Mouse (Mus musculus): Measurements from ENCODE around the gene Nat9. TPM values are rescaled to one million over a fixed set of nuclear protein-coding genes. Genes with fewer than 3 reads are reported as not detected.

Nat9 gene
- polyA plus RNA-seq, 1 experiment from 2014 or later, result 19.1 TPM

DNA sequence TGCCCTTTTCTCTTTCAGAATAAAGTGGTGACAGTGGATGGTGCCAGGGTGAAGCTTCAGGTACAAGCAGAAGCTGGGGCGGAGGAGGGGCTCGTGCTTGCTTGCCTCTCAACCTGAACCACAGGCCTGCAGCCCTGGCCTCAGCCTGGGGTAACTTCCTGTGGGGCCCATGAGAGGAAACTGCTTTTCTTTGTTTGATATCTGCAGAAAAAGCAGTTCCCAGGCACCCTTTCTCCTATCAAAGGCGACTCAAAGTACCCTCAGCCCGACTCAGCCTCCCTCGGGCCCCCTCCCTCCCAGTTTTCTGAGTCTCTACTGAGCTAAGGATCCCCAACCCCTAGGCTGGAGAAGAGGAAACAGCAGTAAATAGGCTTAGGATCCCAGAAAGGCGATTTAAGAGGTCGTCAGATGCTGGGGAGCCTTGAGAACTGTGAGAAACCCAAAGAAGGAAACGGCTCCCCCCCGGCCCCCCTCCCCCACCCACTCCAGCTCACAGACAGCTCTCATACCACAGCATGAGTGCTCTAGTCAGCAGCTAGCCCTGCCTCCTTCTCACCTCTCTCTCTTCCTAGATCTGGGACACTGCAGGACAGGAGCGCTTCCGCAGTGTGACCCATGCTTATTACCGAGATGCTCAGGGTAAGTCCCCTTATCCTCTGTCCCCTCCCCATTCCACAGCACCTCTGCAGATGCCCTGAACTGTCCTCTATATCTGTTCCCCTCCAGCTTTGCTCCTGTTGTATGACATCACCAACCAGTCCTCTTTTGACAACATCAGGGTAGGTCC, 29.5 kb downstream of the Nat9 start:
- H3K4me3 ChIP-seq (ENCODE audit: low read depth, low read length), result no peak overlapping the region
- H3K4me1 ChIP-seq (ENCODE audit: control insufficient read depth, insufficient read depth, low read length), result peaks cover 6% of the 10 kb centered on the region; the same call in 1 of the 2 replicates
- WGBS, result 38% methylated on average over 12 of the region's 12 CpGs
- H3K9ac ChIP-seq (replicated peaks; ENCODE audit: low read depth, low read length), result no peak overlapping the region
- ATAC-seq (ENCODE audit: low read depth), result no peak
- peaks cover 15% of the 10 kb centered on the region for H3K27me3 ChIP-seq (ENCODE audit: control insufficient read depth, insufficient read depth, low read length)
- no peak overlapping the region for H3K27ac ChIP-seq (ENCODE audit: low read depth, low read length)
- no peaks in the 10 kb centered on the region for H3K9me3 ChIP-seq (ENCODE audit: control insufficient read depth, low read length)
- no peaks in the 10 kb centered on the region for H3K36me3 ChIP-seq (ENCODE audit: control insufficient read depth, insufficient read depth, low read length)
- H3K4me2 ChIP-seq (ENCODE audit: low read depth, low read length), result no peak overlapping the region

DNA sequence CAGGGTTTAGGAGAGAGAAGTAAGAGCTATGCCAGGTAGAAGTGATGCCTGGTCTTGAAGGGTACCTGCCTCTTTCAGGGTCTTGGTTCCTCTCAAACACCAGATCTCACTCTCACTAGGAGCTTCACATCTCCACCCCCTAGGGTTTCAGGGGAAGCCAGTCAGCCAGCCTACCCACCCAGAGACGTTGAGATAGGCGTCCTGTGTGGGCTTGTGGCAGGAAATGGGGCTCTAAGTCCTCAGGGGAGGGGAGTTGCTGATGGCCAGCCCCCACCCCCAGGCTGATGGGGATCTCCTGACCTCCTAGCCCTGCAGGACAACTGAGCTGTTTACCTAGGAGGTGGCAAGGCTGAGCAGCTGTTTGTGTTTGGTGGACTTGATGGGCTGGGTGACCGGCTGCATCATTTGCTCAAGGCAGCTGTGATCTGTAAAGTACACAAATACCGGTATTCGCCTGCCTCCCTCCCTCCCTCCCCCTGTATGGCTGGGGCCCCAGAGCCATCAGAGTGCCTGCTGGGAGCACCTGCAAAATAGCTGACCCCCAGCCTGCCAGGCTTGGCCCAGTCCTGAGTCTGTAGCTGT, 32.5 kb downstream of the Nat9 start:
- Histone ChIP-seq H3K36me3 (ENCODE audit: control insufficient read depth, insufficient read depth, low read length) (no peaks in the 10 kb centered on the region), H3K4me1 (ENCODE audit: control insufficient read depth, insufficient read depth, low read length) (peaks cover 11% of the 10 kb centered on the region; the same call in 1 of the 2 replicates), H3K27ac (ENCODE audit: low read depth, low read length) (no peak overlapping the region), H3K4me2 (ENCODE audit: low read depth, low read length) (no peak overlapping the region), H3K27me3 (ENCODE audit: control insufficient read depth, insufficient read depth, low read length) (peaks cover 14% of the 10 kb centered on the region), H3K9ac (replicated peaks; ENCODE audit: low read depth, low read length) (no peak overlapping the region), H3K9me3 (ENCODE audit: control insufficient read depth, low read length) (no peaks in the 10 kb centered on the region), H3K4me3 (ENCODE audit: low read depth, low read length) (no peak overlapping the region)
- WGBS, result 3% methylated on average over 5 of the region's 5 CpGs
- ATAC-seq (ENCODE audit: low read depth), result no peak

DNA sequence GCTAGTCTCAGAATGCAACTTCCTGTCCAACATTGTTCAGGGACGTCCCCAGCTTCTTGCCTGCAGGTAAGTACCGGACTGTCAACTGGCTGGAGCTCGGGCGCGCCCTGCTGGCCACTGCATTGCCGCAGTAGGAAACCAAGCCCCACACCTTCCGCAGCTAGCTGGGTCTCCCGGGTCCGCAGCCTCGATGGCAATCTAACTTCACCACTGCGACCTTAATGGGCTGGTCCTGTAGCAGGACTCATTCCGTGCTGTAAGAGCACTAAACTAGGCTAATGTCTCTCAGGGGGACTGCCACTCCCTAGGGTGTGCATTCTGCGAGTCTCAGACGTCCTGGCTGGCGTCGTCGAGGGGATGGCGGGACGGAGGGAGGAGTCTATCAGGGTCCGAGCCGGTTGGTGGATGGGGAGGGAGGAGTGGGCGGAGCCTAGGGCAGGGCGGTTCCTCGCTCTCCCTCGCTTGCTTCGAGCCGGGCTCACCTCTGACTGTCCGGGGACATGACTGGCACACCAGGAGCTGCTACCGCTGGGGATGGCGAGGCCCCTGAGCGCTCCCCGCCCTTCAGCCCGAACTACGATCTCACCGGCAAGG, 33.9 kb downstream of the Nat9 start:
- Histone ChIP-seq H3K27ac (ENCODE audit: low read depth, low read length) (no peak overlapping the region), H3K27me3 (ENCODE audit: control insufficient read depth, insufficient read depth, low read length) (peaks cover 14% of the 10 kb centered on the region), H3K4me1 (ENCODE audit: control insufficient read depth, insufficient read depth, low read length) (peaks cover 11% of the 10 kb centered on the region; the same call in 1 of the 2 replicates), H3K9ac (replicated peaks; ENCODE audit: low read depth, low read length) (no peak overlapping the region), H3K9me3 (ENCODE audit: control insufficient read depth, low read length) (no peaks in the 10 kb centered on the region), H3K4me3 (ENCODE audit: low read depth, low read length) (peak overlapping the region; percentile 9; the same call in 1 of the 2 replicates), H3K4me2 (ENCODE audit: low read depth, low read length) (peak overlapping the region; percentile 17), H3K36me3 (ENCODE audit: control insufficient read depth, insufficient read depth, low read length) (no peaks in the 10 kb centered on the region)
- WGBS, result 2% methylated on average over 34 of the region's 35 CpGs
- ATAC-seq (ENCODE audit: low read depth), result peak; percentile 53

DNA sequence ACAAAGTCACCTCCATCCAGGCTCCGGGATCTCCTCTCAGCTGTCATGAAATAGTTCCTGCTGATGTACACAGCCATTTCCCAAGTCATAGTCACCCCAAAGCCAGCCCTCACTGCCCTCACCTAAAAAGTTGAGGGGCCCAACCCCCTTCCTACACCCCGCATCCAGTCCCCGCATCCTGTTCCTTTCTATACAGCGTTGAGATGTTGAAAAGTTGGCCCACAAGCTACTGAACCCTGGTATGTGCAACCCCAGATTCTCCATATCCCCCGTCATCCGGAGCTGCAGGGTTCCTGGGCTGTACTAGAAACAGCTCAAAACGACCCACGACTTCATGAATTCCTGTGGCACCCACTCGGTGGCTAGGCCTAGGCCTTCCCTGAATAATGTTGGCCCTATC, 34.6 kb downstream of the Nat9 start:
- Histone ChIP-seq H3K4me2 (ENCODE audit: low read depth, low read length) (no peak overlapping the region), H3K4me1 (ENCODE audit: control insufficient read depth, insufficient read depth, low read length) (peaks cover 11% of the 10 kb centered on the region; the same call in 1 of the 2 replicates), H3K9me3 (ENCODE audit: control insufficient read depth, low read length) (no peaks in the 10 kb centered on the region), H3K4me3 (ENCODE audit: low read depth, low read length) (no peak overlapping the region), H3K9ac (replicated peaks; ENCODE audit: low read depth, low read length) (no peak overlapping the region), H3K27ac (ENCODE audit: low read depth, low read length) (no peak overlapping the region), H3K36me3 (ENCODE audit: control insufficient read depth, insufficient read depth, low read length) (no peaks in the 10 kb centered on the region), H3K27me3 (ENCODE audit: control insufficient read depth, insufficient read depth, low read length) (peaks cover 14% of the 10 kb centered on the region)
- no peak for ATAC-seq (ENCODE audit: low read depth)
- WGBS, result 85% methylated on average over 9 of the region's 9 CpGs

DNA sequence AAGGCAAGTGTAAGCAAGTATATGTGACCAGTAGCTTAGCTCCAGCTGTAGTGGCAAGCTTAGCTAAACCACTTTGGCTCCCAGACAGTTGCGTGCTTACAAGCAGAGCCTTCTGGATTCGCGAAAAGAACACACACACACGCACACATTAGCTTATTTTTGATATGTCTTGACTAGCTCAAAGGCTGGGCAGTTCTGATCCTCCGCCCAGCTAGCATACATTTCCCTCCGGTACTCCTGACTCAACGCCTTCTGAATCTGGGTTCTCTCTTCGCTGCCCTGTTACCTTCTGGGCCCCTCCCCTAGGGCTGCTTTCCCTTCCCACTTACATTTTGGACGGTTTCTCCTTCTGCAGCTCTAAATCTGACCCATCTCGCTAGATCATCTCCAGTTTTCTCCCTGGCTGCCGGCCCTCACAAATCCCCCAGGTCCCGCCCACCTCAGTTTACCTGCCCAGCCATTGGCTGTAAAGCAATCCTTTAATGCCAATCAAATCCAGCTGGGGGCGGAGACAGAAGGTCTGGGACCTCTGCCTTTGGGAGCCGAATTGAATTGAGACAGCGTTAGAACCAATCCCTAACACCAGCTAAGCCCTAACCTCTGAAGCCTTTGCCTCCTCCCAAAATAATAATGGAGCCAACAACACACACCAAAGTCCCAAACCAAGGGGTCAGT, 35.8 kb downstream of the Nat9 start:
- H3K9me3 ChIP-seq (ENCODE audit: control insufficient read depth, low read length), result no peaks in the 10 kb centered on the region
- H3K4me3 ChIP-seq (ENCODE audit: low read depth, low read length), result peak overlapping the region; percentile 14
- H3K27me3 ChIP-seq (ENCODE audit: control insufficient read depth, insufficient read depth, low read length), result peaks cover 14% of the 10 kb centered on the region
- H3K9ac ChIP-seq (replicated peaks; ENCODE audit: low read depth, low read length), result peak overlapping the region; percentile 8; the same call in 1 of the 2 replicates
- no peaks in the 10 kb centered on the region for H3K36me3 ChIP-seq (ENCODE audit: control insufficient read depth, insufficient read depth, low read length)
- H3K27ac ChIP-seq (ENCODE audit: low read depth, low read length), result no peak overlapping the region
- ATAC-seq (ENCODE audit: low read depth), result peak; percentile 75
- H3K4me2 ChIP-seq (ENCODE audit: low read depth, low read length), result peak overlapping the region; percentile 44
- peaks cover 11% of the 10 kb centered on the region; the same call in 1 of the 2 replicates for H3K4me1 ChIP-seq (ENCODE audit: control insufficient read depth, insufficient read depth, low read length)
- 7% methylated on average over 15 of the region's 15 CpGs for WGBS

DNA sequence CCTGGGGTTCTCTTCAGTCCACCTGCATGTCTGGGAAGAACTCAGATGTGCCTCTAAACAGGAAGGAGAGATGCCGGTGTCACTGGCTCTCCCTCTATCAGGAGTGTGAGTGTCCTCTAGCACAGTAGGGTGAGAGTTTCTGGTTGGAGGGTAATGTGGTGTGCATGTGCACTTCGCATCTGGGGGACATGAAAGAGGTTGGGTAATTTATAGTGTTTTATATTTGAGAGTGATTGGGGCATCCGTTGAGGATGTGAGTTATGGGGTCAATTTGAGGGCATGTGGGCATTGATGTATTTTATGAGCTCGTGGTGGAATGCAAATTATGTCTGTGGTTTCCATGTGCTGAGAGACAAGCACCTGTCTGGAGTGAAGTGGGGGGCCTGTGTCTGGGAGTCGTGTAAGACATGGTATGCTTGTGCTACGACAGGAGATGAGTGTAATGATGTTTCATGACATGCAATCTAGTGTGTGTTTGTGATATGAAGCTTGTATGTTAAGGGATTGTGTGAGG, 36.9 kb downstream of the Nat9 start:
- Histone ChIP-seq H3K27me3 (ENCODE audit: control insufficient read depth, insufficient read depth, low read length) (peaks cover 14% of the 10 kb centered on the region), H3K9me3 (ENCODE audit: control insufficient read depth, low read length) (no peaks in the 10 kb centered on the region), H3K27ac (ENCODE audit: low read depth, low read length) (no peak overlapping the region), H3K36me3 (ENCODE audit: control insufficient read depth, insufficient read depth, low read length) (no peaks in the 10 kb centered on the region), H3K4me3 (ENCODE audit: low read depth, low read length) (no peak overlapping the region), H3K9ac (replicated peaks; ENCODE audit: low read depth, low read length) (no peak overlapping the region), H3K4me1 (ENCODE audit: control insufficient read depth, insufficient read depth, low read length) (peaks cover 11% of the 10 kb centered on the region; the same call in 1 of the 2 replicates), H3K4me2 (ENCODE audit: low read depth, low read length) (no peak overlapping the region)
- 47% methylated on average over 6 of the region's 6 CpGs for WGBS
- ATAC-seq (ENCODE audit: low read depth), result no peak

DNA sequence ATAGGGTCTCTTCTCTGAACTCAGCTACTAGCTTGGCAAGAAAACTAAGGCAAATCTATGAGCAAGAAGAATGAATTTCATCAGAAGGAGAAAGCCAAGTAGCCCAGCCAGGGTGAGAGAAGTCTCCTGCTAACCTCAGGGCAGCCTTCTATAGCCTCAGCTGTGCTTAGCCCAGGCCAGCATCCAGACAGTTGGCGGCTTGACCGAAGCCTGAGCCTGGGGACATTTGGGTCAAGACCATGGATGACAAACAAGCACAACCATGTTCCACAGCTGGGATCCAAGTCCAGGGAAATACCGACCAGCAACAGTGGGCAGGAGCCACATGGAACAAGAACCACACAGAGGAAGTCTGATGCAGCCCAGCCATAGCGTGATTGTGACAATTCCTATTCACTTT, 39.8 kb downstream of the Nat9 start:
- ATAC-seq (ENCODE audit: low read depth), result no peak
- Histone ChIP-seq H3K9ac (replicated peaks; ENCODE audit: low read depth, low read length) (no peak overlapping the region), H3K4me1 (ENCODE audit: control insufficient read depth, insufficient read depth, low read length) (peaks cover 6% of the 10 kb centered on the region; the same call in 1 of the 2 replicates), H3K4me2 (ENCODE audit: low read depth, low read length) (no peak overlapping the region), H3K36me3 (ENCODE audit: control insufficient read depth, insufficient read depth, low read length) (no peaks in the 10 kb centered on the region), H3K9me3 (ENCODE audit: control insufficient read depth, low read length) (no peaks in the 10 kb centered on the region), H3K4me3 (ENCODE audit: low read depth, low read length) (no peak overlapping the region), H3K27ac (ENCODE audit: low read depth, low read length) (no peak overlapping the region), H3K27me3 (ENCODE audit: control insufficient read depth, insufficient read depth, low read length) (no peaks in the 10 kb centered on the region)
- WGBS, result 91% methylated on average over 4 of the region's 4 CpGs

DNA sequence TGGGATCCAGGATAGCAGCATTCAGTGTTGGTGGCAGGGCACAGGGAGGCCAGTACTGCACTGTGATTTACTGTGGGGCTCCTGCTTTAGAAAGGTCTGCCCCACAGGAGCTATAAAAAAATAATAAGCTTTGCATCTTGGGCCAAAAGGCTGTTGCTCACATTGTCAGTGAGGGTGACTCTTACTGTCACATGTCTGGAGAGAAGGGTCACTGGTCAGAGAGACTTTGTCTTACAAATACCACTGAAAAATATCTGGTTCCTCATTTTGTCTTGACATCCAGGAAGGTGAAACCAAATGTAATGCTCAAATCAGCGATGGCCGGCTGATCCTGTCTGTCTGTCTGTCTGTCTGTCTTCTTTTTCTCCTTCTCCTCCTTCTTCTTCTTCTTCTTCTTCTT, 45.7 kb downstream of the Nat9 start:
- 86% methylated on average over 2 of the region's 2 CpGs for WGBS

More for the DNA sequence above, 45.7 kb downstream of the Nat9 start:
- no peak overlapping the region for H3K4me2 ChIP-seq (ENCODE audit: low read depth, low read length)
- H3K27ac ChIP-seq (ENCODE audit: low read depth, low read length), result no peak overlapping the region
- H3K4me3 ChIP-seq (ENCODE audit: low read depth, low read length), result no peak overlapping the region
- no peaks in the 10 kb centered on the region for H3K4me1 ChIP-seq (ENCODE audit: control insufficient read depth, insufficient read depth, low read length)
- no peak overlapping the region for H3K9ac ChIP-seq (replicated peaks; ENCODE audit: low read depth, low read length)
- H3K36me3 ChIP-seq (ENCODE audit: control insufficient read depth, insufficient read depth, low read length), result no peaks in the 10 kb centered on the region
- H3K27me3 ChIP-seq (ENCODE audit: control insufficient read depth, insufficient read depth, low read length), result no peaks in the 10 kb centered on the region
- no peak for ATAC-seq (ENCODE audit: low read depth)
- H3K9me3 ChIP-seq (ENCODE audit: control insufficient read depth, low read length), result no peaks in the 10 kb centered on the region
